Mouse (Mus musculus) erythroblast, adult 5-6 weeks (primary cell): ENCODE measurements around the gene Slc52a3. TPM values are rescaled to one million over a fixed set of nuclear protein-coding genes. Genes with fewer than 3 reads are reported as not detected.

Experiments used
- ATAC-seq: replicated peaks from 2 replicates; pipeline ENCODE4 v1.8.0; 2016; ENCODE audit warnings: moderate number of reproducible peaks, mild to moderate bottlenecking, moderate TSS enrichment, inconsistent platforms; ENCODE audit not compliant: poor library complexity, low FRiP score, severe bottlenecking
- total RNA-seq, 2 experiments: library from RNA; stranded (forward) in 1 of 2; stranded (reverse) in 1 of 2; fragments of 150-400 nt in 1 of 2; fragments of 200-764, 138-1000 nt in 1 of 2; gene quantifications; 2 replicates each; pipeline versions ENCODE4 v1.2.3 to v1.2.4; 2015 to 2017; ENCODE audit warnings: low replicate concordance in 2 of 2

Slc52a3 gene
- total RNA-seq, 2 experiments from 2014 or later: not detected

DNA sequence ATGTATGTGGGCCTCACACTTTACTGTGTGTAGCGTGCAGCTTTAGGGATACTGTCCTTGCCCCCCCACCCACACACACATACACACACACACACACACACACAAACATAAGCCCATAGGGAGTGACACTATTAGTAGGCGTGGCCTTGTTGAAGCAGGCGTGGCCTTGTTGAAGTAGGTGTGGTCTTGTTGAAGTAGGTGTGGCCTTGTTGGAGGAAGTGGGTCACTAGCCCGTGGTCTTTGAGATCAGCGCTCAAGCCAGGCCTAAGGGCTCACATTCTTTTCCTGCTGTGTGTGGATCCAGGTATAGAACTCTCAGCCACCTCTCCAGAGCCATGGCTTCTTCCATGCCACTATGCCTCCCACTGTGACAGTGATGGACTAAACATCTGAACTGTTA lies 34.7 kb downstream of the Slc52a3 start:
- ATAC-seq: no peak

DNA sequence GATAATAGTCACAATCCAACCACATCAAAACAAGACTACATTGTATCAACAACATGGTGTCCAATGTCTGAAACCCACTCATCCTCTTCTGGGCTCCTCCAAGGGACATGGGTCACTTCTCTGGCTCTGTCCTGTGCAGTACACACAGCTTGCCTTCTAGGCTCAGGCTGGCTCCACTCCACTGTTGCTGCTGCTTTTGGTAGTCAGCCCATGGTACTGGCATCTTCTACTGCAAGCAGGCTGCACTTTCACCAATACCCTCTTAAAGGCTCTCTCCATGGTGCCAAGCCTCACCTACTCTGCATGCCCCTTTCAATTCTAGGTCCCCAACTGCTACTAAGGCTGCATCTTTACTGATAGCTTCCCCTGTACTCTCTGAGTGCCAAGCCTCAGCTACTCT lies 43.8 kb downstream of the Slc52a3 start:
- ATAC-seq: no peak

DNA sequence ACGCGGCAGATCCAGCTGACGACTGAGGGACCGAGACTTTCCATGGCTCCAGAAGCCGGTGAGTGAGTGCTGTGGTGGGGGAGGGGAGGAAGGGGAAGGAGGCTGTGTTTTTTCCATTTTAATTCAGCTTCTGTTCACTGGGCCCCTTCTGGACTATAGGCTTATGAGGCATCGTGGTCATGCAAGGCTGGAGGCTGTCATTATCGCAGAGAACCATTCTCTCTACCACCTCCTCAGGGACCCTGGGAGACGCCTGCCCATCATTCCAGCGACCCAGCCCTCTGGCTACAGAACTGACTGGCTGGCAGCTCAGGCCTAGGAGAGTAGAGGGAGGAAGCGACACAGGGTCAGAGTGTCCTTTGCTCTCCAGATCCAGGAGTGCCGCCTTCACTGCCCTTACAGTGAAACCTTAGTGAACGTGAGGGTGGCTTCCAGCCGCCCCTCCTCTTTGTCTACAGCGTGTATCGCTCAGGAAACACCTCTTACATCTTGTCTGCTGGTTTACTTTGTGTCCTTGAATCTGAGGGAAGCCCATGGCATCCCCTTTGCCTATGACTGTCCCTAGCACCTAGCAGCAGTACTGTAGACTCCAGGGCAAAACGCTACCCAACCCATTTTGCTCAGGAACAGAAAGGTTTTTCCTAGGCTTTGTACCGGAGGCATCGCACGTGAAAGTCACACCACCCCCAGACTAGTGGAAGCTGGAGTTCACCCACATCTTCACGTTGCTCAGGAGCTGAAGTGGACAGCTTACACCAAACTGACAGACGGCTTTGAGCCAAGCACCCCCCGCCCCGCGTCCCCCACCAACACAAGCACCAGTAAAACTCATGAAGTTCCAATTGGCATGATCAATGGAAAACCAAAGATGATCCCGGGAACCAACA lies 51.0 kb downstream of the Slc52a3 start:
- ATAC-seq: peak; percentile 38

DNA sequence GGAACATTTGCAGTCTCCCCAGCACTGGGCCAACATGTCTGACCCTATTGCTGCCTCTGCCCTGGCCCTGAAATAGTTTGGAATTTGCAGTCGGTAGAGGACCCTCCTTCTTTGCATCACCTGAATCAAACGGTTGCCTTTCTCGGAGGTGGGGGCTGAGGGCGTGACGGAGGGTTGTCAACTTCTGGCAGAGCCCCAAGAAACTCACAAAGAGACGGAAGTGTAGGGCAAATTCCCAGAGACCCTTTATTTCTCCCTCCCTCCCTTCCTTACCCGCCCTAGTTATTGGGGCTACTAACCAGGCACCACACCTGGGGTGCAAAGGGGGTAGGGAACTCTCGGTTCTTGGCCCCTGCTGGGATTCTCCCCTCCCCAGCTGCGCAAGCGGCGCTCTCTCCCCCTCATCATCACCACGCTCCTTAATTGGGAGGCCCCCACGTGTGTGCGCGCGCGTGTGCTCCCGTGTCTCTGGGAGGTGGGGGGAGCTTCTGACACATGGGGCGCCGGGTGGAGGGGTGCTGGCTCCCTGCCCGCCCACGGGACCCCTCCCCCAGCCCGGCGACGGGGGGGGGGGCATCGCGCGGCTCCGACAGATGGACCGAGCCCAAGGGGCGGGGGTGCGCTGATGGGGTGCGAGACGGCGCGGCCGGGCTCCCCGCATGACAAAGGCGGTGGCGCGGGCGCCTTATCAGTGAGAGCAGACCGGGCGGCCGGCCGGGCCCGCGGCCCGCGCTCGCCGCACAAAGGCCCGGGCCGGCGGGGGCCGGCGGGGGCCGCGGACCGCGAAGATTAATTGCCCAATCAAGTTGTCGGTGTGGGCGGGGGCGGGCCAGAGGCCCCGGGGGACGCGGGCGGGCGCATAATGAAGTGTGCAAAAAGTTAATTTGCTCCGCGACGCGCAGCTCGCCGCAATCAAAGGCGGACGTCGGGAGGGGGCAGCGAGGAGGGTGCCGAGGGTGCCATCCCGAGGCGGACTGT lies 52.0 kb downstream of the Slc52a3 start:
- ATAC-seq: no peak

DNA sequence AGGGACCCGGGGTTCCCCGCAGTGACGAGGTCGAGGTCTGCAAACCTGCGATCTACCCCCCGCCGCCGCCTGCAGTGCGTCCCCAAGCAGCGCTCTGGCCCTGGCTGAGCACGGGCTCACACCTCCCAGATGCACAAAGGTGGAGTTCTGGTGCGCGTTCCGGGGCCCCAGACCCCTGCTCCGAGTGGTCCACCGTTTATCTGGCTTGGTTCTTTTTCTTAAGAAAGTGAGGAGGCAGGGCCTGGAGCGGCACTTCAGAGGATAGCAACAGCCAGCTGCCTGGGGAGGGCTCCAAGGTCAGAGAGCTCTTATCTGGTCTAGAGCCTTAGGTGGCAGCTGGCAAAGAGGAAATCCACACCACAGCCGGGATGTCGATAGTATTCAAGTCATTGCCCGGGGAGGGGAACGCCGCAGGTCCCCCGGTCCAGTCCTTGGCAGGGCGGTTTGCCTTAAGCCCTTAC lies 52.7 kb downstream of the Slc52a3 start:
- ATAC-seq: no peak

DNA sequence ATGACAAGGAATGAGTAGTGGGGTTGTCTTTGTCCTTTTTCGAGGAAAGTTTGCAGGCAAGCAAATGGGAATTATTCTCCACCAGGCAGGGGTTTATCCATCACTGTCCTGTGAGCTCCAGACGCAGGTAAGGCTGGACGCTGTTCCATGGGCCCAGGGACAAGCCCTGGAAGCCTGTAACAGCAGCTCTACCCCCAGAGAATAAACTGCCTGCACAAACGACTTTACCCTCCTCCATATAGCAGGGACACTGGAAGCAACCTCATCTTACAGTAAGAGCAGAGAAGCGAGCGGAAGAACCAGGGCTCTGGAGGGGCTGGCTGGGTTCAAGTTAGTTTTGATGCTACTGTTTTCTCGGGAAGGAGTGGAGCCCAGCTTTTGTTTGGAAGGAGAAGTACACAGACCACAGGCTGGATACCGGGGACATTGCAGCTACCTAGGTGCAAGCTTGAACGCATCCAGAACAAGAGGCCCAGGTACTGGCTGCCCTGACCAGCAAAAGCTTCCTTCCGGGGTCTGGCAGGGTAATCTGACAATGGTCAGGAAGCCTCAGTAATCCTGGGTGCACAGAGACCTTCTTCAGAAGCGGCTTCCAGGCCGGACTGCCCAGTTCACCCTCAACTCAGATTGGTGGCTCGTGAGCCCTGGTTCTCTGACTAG lies 53.4 kb downstream of the Slc52a3 start:
- ATAC-seq: no peak

DNA sequence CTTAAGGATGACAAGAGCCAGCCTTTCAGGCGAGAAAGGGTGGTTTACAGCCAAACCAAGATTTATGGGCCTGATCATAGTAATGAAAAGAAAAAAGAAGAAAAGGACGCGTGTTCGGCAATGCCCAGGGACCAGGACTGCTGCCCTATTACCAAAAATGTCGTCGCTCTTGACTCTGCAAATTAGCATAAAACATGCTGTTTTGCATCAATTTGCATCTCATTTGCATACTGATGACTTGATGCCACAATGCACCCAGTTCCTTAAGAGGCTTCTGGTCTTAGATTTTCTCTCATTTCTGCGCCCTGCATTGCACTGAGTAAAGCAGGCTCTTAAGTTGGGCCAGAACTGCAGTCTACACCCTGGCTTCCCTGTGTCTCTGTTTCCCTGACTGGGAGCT lies 54.0 kb downstream of the Slc52a3 start:
- ATAC-seq: no peak

DNA sequence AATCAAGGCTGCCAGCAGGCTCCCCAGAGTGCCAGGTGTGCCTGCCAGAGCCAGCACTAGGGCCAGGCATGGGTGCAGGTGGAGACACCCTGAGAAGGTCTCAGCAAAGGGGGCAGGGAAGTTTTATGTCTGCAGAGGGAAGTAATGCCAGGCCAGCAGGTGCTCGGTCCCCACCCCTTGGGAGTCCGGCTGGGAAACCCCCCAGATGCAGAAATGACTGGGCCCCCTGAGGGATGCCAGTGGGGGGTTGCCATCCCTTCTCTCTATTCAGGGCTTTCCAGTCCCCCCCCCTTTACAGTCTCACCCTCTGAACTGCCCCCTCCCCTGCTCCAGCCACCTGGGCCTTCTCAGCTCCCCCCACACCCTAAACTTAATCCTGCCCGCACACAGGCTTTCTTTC lies 55.7 kb downstream of the Slc52a3 start:
- no peak for ATAC-seq

DNA sequence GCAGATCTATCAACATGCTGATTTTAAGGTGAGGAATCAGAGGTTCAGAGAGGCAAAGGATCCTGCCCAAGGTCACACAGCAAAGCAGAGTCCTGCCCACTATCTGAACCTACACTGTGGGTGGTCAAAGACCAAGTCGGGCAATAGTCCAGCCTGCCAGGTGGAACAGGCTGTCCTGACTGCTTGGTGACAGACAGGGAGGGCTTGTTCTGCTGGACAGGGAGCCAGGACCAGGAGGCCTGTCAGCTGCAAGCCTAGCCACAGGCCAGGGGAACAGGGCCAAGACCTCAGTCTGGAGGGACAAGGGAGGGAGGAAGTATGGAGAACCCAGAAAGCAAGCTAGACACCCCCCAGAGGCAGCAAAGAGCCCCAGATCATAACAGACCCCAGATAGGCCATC lies 59.1 kb downstream of the Slc52a3 start:
- no peak for ATAC-seq

DNA sequence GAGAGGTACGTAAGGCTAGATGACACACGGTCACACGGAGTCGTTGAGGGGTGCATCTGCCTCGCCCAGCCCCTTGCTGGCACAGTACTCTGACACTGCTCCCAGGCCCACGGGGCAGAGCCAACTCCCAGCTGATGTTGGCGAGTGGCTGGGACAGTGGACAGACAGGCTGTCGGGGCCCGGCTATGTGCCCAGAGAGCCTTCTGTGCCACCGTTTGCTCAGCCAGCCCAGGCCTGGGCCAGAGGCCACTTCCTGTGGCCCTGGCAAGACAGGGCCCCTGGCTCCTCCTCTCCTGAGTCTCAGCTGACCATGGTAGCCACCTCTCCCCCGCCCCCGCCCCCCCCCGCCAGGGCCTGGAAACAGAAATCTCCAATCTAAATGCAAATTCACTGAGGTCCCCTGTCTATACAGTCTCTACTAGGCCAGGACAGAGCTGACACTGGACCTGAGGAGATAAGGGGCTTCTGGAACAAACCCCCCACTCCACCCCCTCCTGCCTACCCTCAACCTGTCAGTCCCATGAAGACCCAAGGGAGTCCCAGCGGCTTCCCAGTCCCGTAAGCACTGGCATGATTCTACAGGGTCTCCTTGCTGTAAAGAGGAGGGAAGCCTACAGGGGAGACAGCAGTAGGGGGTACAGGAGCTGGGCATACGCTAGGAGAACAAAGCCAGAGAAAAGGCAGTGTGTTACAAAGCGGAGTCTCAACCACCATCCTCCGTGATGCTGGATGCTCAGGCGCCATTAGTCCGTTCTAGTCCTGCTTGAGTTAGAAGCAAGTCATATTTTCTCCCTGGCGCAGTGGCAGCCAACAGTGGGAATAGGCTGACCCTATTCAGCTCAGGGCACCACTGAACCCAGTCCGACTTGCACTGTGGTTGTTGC lies 60.3 kb downstream of the Slc52a3 start:
- ATAC-seq: no peak

DNA sequence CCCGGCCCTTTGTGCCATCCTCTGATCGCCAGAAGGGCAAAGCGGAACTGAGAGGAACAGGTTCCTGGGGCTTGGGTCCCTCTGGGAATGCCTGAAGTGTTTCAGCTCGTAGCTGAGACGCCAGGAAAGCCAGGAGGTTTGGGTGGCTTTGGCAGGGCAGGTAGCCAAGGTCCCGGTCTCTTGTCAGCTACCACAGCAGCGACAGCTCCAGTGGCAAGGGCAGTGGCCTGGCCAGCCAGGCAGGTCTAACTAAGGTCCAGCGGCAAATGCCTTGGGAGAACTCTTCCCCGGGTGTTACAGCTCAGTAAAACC lies 60.9 kb downstream of the Slc52a3 start:
- ATAC-seq: no peak

Other genes with a start within 250 kb of the Slc52a3 start
- gene Rspo4, start 153.6 kb upstream of the Slc52a3 start, total RNA-seq (2015; ENCODE audit: low replicate concordance): not detected in 2 replicates
- not detected in 2 replicates for gene Rspo4, start 153.6 kb upstream of the Slc52a3 start, total RNA-seq (2017; ENCODE audit: low replicate concordance)
- gene Angpt4, start 85.3 kb upstream of the Slc52a3 start, total RNA-seq (2015; ENCODE audit: low replicate concordance): not detected in 2 replicates
- not detected in 2 replicates for gene Angpt4, start 85.3 kb upstream of the Slc52a3 start, total RNA-seq (2017; ENCODE audit: low replicate concordance)
- 2.1 and 3.1 TPM in 2 replicates for gene Fam110a, start 16.3 kb upstream of the Slc52a3 start, total RNA-seq (2015; ENCODE audit: low replicate concordance)
- gene Fam110a, start 16.3 kb upstream of the Slc52a3 start, total RNA-seq (2017; ENCODE audit: low replicate concordance): 0.70 and 5.7 TPM in 2 replicates
- not detected in 2 replicates for gene Scrt2, start 85.0 kb downstream of the Slc52a3 start, total RNA-seq (2015; ENCODE audit: low replicate concordance)
- not detected in 2 replicates for gene Scrt2, start 85.0 kb downstream of the Slc52a3 start, total RNA-seq (2017; ENCODE audit: low replicate concordance)
- 3.5 and 6.7 TPM in 2 replicates for gene Srxn1, start 109.0 kb downstream of the Slc52a3 start, total RNA-seq (2015; ENCODE audit: low replicate concordance)
- gene Srxn1, start 109.0 kb downstream of the Slc52a3 start, total RNA-seq (2017; ENCODE audit: low replicate concordance): 8.4 and 9.5 TPM in 2 replicates
- gene Tcf15, start 147.1 kb downstream of the Slc52a3 start, total RNA-seq (2015; ENCODE audit: low replicate concordance): not detected in 2 replicates
- not detected in 2 replicates for gene Tcf15, start 147.1 kb downstream of the Slc52a3 start, total RNA-seq (2017; ENCODE audit: low replicate concordance)
- gene Csnk2a1, start 230.3 kb downstream of the Slc52a3 start, total RNA-seq (2015; ENCODE audit: low replicate concordance): 25.3 and 32.5 TPM in 2 replicates
- gene Csnk2a1, start 230.3 kb downstream of the Slc52a3 start, total RNA-seq (2017; ENCODE audit: low replicate concordance): 31.9 and 41.4 TPM in 2 replicates